ENCODE assay signal across 33 mouse cellular contexts in genomic region chrX:36676836-36677235, GRCm38 (mm10). TPM values are rescaled to one million over a fixed set of nuclear protein-coding genes. Genes with fewer than 3 reads are reported as not detected.
A peak's percentile ranks its signal among the peaks of the same experiment; 100 is the strongest.
DNase-seq lines count a peak whose midpoint lies in the region; ATAC-seq and TF ChIP-seq lines count a peak whose summit lies in the region.
"Had no signal": no experiment of that assay in that cellular context is flagged by ENCODE, and none has a peak within 500 bp of the region (broad histone marks: within the 10 kb centered on the region; RNA-seq: fewer than 3 reads in every experiment).

No protein-coding gene starts in this region.

- H3K4me3 ChIP-seq in forebrain, embryonic 14.5 days (ENCODE audit: low read depth, low read length) = no peak overlapping the region
- no peak overlapping the region for H3K4me3 ChIP-seq in forebrain, embryonic 10.5 days
- no peak overlapping the region for H3K4me3 ChIP-seq in kidney, adult 2 months (ENCODE audit: insufficient read depth, low read depth, low read length)
- H3K4me3 ChIP-seq in midbrain, postnatal 0 days (ENCODE audit: low read depth, low read length) = no peak overlapping the region
- no peak overlapping the region for H3K4me3 ChIP-seq in midbrain, embryonic 11.5 days (ENCODE audit: low read depth, low read length)
- H3K4me3 ChIP-seq: gastrocnemius, adult 2 months; hindbrain, embryonic 15.5 days; kidney, embryonic 15.5 days; layer of hippocampus, adult 2 months; left cerebral cortex, adult 2 months; liver, embryonic 12.5 days; megakaryocyte, embryonic 14.5 days; midbrain, embryonic 13.5 days had no signal

- no peak overlapping the region for H3K27ac ChIP-seq in forebrain, embryonic 14.5 days (ENCODE audit: low read depth, low read length)
- no peak overlapping the region for H3K27ac ChIP-seq in forebrain, embryonic 10.5 days
- H3K27ac ChIP-seq in kidney, adult 2 months (ENCODE audit: insufficient read depth, low read depth, low read length) = no peak overlapping the region
- no peak overlapping the region for H3K27ac ChIP-seq in midbrain, postnatal 0 days (ENCODE audit: low read depth, low read length)
- H3K27ac ChIP-seq in midbrain, embryonic 11.5 days (ENCODE audit: low read depth, low read length) = no peak overlapping the region
- H3K27ac ChIP-seq: gastrocnemius, adult 2 months; hindbrain, embryonic 15.5 days; kidney, embryonic 15.5 days; layer of hippocampus, adult 2 months; left cerebral cortex, adult 2 months; liver, embryonic 12.5 days; midbrain, embryonic 13.5 days; stomach, postnatal 0 days had no signal

- TF ChIP-seq CTCF in kidney, adult 2 months (conservative IDR thresholded peaks at IDR 0.05; ENCODE audit: insufficient read depth, insufficient read length, low read depth, low read length) = no peak
- TF ChIP-seq CTCF in midbrain, postnatal 0 days (IDR thresholded peaks at IDR 0.05) = no peak
- no peak for TF ChIP-seq CTCF in brain, embryonic 14.5 days (IDR thresholded peaks at IDR 0.05; ENCODE audit: borderline replicate concordance, extremely low read depth, insufficient read depth, insufficient read length)

- DNase-seq in forebrain, embryonic 14.5 days (ENCODE audit: low spot score) = peak; percentile 7
- no peak for DNase-seq in forebrain, embryonic 10.5 days (ENCODE audit: extremely low spot score, low spot score)
- DNase-seq in kidney, adult 2 months = peak; percentile 5
- no peak for DNase-seq in kidney, adult 11 months
- peak; percentile 35 for DNase-seq in midbrain, postnatal 0 days (ENCODE audit: low spot score)
- DNase-seq in midbrain, embryonic 11.5 days (ENCODE audit: low spot score, missing footprints) = no peak
- DNase-seq in brain, embryonic 14.5 days (ENCODE audit: low read depth) = peak; percentile 12
- no peak for DNase-seq in heart, postnatal 4 days
- DNase-seq: adrenal gland, adult 2 months; adrenal gland, postnatal 36 days; cerebellum, adult 8-10 months; cerebellum, postnatal 25 days; gastrocnemius, adult 2 months; gastrocnemius, postnatal 36 days; heart, adult 18-20 months; heart, postnatal 36 days; kidney, postnatal 36 days; left cerebral cortex, postnatal 4 days; liver, postnatal 0 days; lung, postnatal 4 days; right cerebral cortex, postnatal 4 days; thymus, adult 18-20 months; thymus, postnatal 36 days had no signal

- H3K4me1 ChIP-seq in forebrain, embryonic 14.5 days (ENCODE audit: control insufficient read depth, insufficient read depth, low read length) = no peaks in the 10 kb centered on the region
- no peaks in the 10 kb centered on the region for H3K4me1 ChIP-seq in forebrain, embryonic 10.5 days
- no peaks in the 10 kb centered on the region; the same call in 1 of the 2 replicates for H3K4me1 ChIP-seq in kidney, adult 2 months (ENCODE audit: control insufficient read depth, insufficient read depth, low read length)
- H3K4me1 ChIP-seq in midbrain, postnatal 0 days (ENCODE audit: insufficient read depth, low read length) = no peaks in the 10 kb centered on the region
- H3K4me1 ChIP-seq in midbrain, embryonic 11.5 days (ENCODE audit: control insufficient read depth, insufficient read depth, low read length) = no peaks in the 10 kb centered on the region
- H3K4me1 ChIP-seq: hindbrain, embryonic 15.5 days; kidney, embryonic 15.5 days; liver, embryonic 12.5 days; midbrain, embryonic 13.5 days had no signal

- no peak overlapping the region for H3K4me2 ChIP-seq in forebrain, embryonic 14.5 days (ENCODE audit: low read length)
- no peak overlapping the region for H3K4me2 ChIP-seq in midbrain, postnatal 0 days (ENCODE audit: low read depth, low read length, poor library complexity, severe bottlenecking)
- no peak overlapping the region for H3K4me2 ChIP-seq in midbrain, embryonic 11.5 days
- H3K4me2 ChIP-seq: heart, embryonic 11.5 days; hindbrain, embryonic 15.5 days; kidney, embryonic 15.5 days; liver, embryonic 12.5 days; midbrain, embryonic 13.5 days had no signal

- no peaks in the 10 kb centered on the region for H3K27me3 ChIP-seq in forebrain, embryonic 14.5 days (replicated peaks; ENCODE audit: control insufficient read depth, insufficient read depth, low read length)
- no peaks in the 10 kb centered on the region for H3K27me3 ChIP-seq in forebrain, embryonic 10.5 days (ENCODE audit: poor library complexity, severe bottlenecking)
- no peaks in the 10 kb centered on the region for H3K27me3 ChIP-seq in kidney, adult 2 months (replicated peaks; ENCODE audit: control insufficient read depth, insufficient read depth, low read length)
- H3K27me3 ChIP-seq in midbrain, postnatal 0 days (ENCODE audit: insufficient read depth, low read length) = no peaks in the 10 kb centered on the region
- no peaks in the 10 kb centered on the region for H3K27me3 ChIP-seq in midbrain, embryonic 11.5 days (ENCODE audit: control insufficient read depth, insufficient read depth, low read length)
- H3K27me3 ChIP-seq: hindbrain, embryonic 15.5 days; kidney, embryonic 15.5 days; liver, embryonic 12.5 days; midbrain, embryonic 13.5 days had no signal

- no peak for ATAC-seq in forebrain, embryonic 14.5 days
- no peak for ATAC-seq in midbrain, postnatal 0 days (ENCODE audit: low FRiP score)
- ATAC-seq in midbrain, embryonic 11.5 days (ENCODE audit: low FRiP score) = no peak
- ATAC-seq: intestine, embryonic 16.5 days; liver, embryonic 12.5 days; liver, postnatal 0 days; midbrain, embryonic 13.5 days had no signal

- TF ChIP-seq POLR2A in kidney, adult 2 months (IDR thresholded peaks at IDR 0.05; ENCODE audit: low read depth, low read length) = no peak
- TF ChIP-seq POLR2A in brain, embryonic 14.5 days (IDR thresholded peaks at IDR 0.05; ENCODE audit: borderline replicate concordance, extremely low read depth, insufficient read depth, insufficient read length, poor library complexity, severe bottlenecking) = no peak

- no peaks in the 10 kb centered on the region for H3K36me3 ChIP-seq in forebrain, embryonic 14.5 days (ENCODE audit: control insufficient read depth, insufficient read depth, low read length)
- H3K36me3 ChIP-seq in forebrain, embryonic 10.5 days (replicated peaks) = no peaks in the 10 kb centered on the region
- H3K36me3 ChIP-seq in kidney, adult 2 months (ENCODE audit: control insufficient read depth, insufficient read depth, low read length) = no peaks in the 10 kb centered on the region
- no peaks in the 10 kb centered on the region for H3K36me3 ChIP-seq in midbrain, postnatal 0 days (ENCODE audit: insufficient read depth, low read length)
- no peaks in the 10 kb centered on the region for H3K36me3 ChIP-seq in midbrain, embryonic 11.5 days (ENCODE audit: control insufficient read depth, insufficient read depth, low read length)
- H3K36me3 ChIP-seq: hindbrain, embryonic 15.5 days; kidney, embryonic 15.5 days; liver, embryonic 12.5 days; midbrain, embryonic 13.5 days had no signal

- H3K9ac ChIP-seq in forebrain, embryonic 14.5 days (ENCODE audit: low read length) = no peak overlapping the region
- no peak overlapping the region for H3K9ac ChIP-seq in midbrain, postnatal 0 days (replicated peaks; ENCODE audit: low read length, poor library complexity, severe bottlenecking)
- H3K9ac ChIP-seq in midbrain, embryonic 11.5 days (ENCODE audit: low read length) = no peak overlapping the region
- H3K9ac ChIP-seq: hindbrain, embryonic 15.5 days; kidney, embryonic 15.5 days; liver, embryonic 12.5 days; liver, postnatal 0 days; midbrain, embryonic 13.5 days had no signal

- WGBS in forebrain, embryonic 14.5 days = 64% methylated on average over 1 of the region's 1 CpGs
- 79% methylated on average over 1 of the region's 1 CpGs for WGBS in forebrain, embryonic 10.5 days
- 56% methylated on average over 1 of the region's 1 CpGs for WGBS in kidney, adult 2 months
- WGBS in midbrain, postnatal 0 days = 57% methylated on average over 1 of the region's 1 CpGs
- 61% methylated on average over 1 of the region's 1 CpGs for WGBS in midbrain, embryonic 11.5 days

- no peaks in the 10 kb centered on the region for H3K9me3 ChIP-seq in forebrain, embryonic 14.5 days (replicated peaks; ENCODE audit: control insufficient read depth, low read length)
- no peaks in the 10 kb centered on the region for H3K9me3 ChIP-seq in forebrain, embryonic 10.5 days
- H3K9me3 ChIP-seq in midbrain, postnatal 0 days (ENCODE audit: low read length) = no peaks in the 10 kb centered on the region
- H3K9me3 ChIP-seq in midbrain, embryonic 11.5 days (ENCODE audit: control insufficient read depth, low read length) = no peaks in the 10 kb centered on the region
- H3K9me3 ChIP-seq: hindbrain, embryonic 15.5 days; kidney, embryonic 15.5 days; liver, embryonic 12.5 days; megakaryocyte, embryonic 14.5 days; midbrain, embryonic 13.5 days had no signal

RNA-seq across cellular contexts. Expression of gene Akap17b, which starts 31.6 kb away (rescaled TPM):
- polyA plus RNA-seq in forebrain, embryonic 14.5 days (2014; fragmentation: Nextera tagmentation; extraction: Ambion mirVana) = 3.6 and 4.1 TPM in 2 replicates
- 2.6 and 3.0 TPM in 2 replicates for polyA plus RNA-seq in forebrain, embryonic 10.5 days (2016; fragmentation: Nextera tagmentation; extraction: Ambion mirVana)
- 0.56 and 0.64 TPM in 2 replicates for polyA plus RNA-seq in kidney, adult 2 months (2012; rRNA removed)
- total RNA-seq in midbrain, postnatal 0 days (2014; rRNA removed) = 9.8 TPM in 2 replicates
- 4.9 and 5.3 TPM in 2 replicates for polyA plus RNA-seq in midbrain, postnatal 0 days (2015; fragmentation: Nextera tagmentation; extraction: Ambion mirVana)
- 4.3 and 5.1 TPM in 2 replicates for polyA plus RNA-seq in midbrain, embryonic 11.5 days (2014; fragmentation: Nextera tagmentation; extraction: Ambion mirVana)
- polyA plus RNA-seq in brain, embryonic 14.5 days (2012; rRNA removed) = 7.1 and 8.5 TPM in 2 replicates
- 1 to 10 TPM; 2.2 to 3.0 TPM for total RNA-seq in heart, postnatal 4 days (2021)

Comparison
In these comparisons a context has a peak if more than half of its experiments do, and no peak if none do; other contexts are left out.
1. DNase-seq: peak in forebrain, embryonic 14.5 days (single experiment), kidney, adult 2 months (single experiment), midbrain, postnatal 0 days (single experiment) and brain, embryonic 14.5 days (single experiment); none in forebrain, embryonic 10.5 days (single experiment), kidney, adult 11 months (single experiment), midbrain, embryonic 11.5 days (single experiment) and heart, postnatal 4 days (single experiment).